Mouse (Mus musculus): ENCODE data around the gene Zfp579. TPM values are rescaled to one million over a fixed set of nuclear protein-coding genes. Genes with fewer than 3 reads are reported as not detected.
"Not testable (repeated sequence)": the region's sequence is repeated elsewhere in the genome, so short reads cannot be mapped to it uniquely, and the experiment has no call there.

Gene Zfp579
- polyA plus RNA-seq, 1 experiment from 2014 or later, result 31.3 TPM

DNA sequence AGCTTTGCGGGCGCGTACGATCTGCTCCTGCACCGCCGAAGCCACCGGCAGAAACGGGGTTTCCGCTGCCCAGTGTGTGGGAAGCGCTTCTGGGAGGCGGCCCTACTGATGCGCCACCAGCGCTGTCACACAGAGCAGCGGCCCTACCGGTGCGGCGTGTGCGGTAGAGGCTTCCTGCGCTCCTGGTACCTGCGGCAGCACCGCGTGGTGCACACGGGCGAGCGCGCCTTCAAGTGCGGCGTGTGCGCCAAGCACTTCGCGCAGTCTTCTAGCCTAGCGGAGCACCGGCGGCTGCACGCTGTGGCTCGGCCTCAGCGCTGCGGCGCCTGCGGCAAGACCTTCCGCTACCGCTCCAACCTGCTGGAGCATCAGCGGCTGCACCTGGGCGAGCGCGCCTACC lies 35.5 kb upstream of the Zfp579 start:
- peaks cover 94% of the 10 kb centered on the region for H3K36me3 ChIP-seq (ENCODE audit: insufficient read depth, low read length)
- WGBS, result 84% methylated on average over 46 of the region's 46 CpGs
- ATAC-seq (ENCODE audit: low FRiP score, low TSS enrichment), result 0 out of 2 replicates have a peak, but pooled peaks have one; percentile 4

DNA sequence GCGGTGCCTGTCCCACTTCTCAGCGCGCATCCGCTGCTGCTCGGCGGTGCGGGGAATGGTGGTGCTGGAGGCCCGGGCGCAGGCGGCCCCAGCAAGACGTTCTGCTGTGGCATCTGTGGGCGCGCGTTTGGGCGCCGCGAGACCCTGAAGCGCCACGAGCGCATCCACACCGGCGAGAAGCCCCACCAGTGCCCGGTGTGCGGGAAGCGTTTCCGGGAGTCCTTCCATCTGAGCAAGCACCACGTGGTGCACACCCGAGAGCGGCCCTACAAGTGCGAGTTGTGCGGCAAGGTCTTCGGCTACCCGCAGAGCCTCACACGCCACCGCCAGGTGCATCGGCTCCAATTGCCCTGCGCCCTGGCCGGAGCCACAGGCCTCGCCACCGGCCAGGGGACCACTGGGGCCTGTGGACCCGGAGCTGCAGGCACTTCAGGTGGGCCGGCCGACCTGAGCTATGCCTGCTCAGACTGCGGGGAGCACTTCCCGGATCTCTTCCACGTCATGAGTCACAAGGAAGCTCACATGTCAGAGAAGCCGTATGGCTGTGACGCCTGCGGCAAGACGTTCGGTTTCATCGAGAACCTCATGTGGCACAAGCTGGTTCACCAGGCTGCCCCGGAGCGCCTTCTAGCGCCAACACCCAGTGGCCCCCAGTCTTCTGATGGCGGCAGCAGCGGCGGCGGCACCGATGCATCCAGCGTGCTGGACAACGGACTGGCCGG lies 34.8 kb upstream of the Zfp579 start:
- Histone ChIP-seq H3K9ac (replicated peaks; ENCODE audit: low read length) (no peak overlapping the region), H3K4me1 (ENCODE audit: insufficient read depth, low read length) (no peaks in the 10 kb centered on the region), H3K27ac (ENCODE audit: low read length) (no peak overlapping the region), H3K4me2 (replicated peaks; ENCODE audit: low read depth, low read length) (no peak overlapping the region), H3K4me3 (ENCODE audit: low read length) (no peak overlapping the region), H3K9me3 (ENCODE audit: low read length) (peaks cover 46% of the 10 kb centered on the region), H3K27me3 (ENCODE audit: insufficient read depth, low read length) (no peaks in the 10 kb centered on the region), H3K36me3 (ENCODE audit: insufficient read depth, low read length) (peaks cover 92% of the 10 kb centered on the region)
- no peak for ATAC-seq (ENCODE audit: low FRiP score, low TSS enrichment)
- WGBS, result 83% methylated on average over 63 of the region's 63 CpGs

More for the DNA sequence above, 35.5 kb upstream of the Zfp579 start:
- Histone ChIP-seq H3K9me3 (ENCODE audit: low read length) (peaks cover 51% of the 10 kb centered on the region), H3K4me3 (ENCODE audit: low read length) (no peak overlapping the region), H3K27ac (ENCODE audit: low read length) (no peak overlapping the region), H3K4me2 (replicated peaks; ENCODE audit: low read depth, low read length) (no peak overlapping the region), H3K4me1 (ENCODE audit: insufficient read depth, low read length) (no peaks in the 10 kb centered on the region), H3K9ac (replicated peaks; ENCODE audit: low read length) (no peak overlapping the region), H3K27me3 (ENCODE audit: insufficient read depth, low read length) (no peaks in the 10 kb centered on the region)

- Histone ChIP-seq H3K36me3 (ENCODE audit: insufficient read depth, low read length) (peaks cover 84% of the 10 kb centered on the region), H3K27me3 (ENCODE audit: insufficient read depth, low read length) (no peaks in the 10 kb centered on the region), H3K27ac (ENCODE audit: low read length) (no peak overlapping the region), H3K4me3 (ENCODE audit: low read length) (no peak overlapping the region), H3K9me3 (ENCODE audit: low read length) (peaks cover 45% of the 10 kb centered on the region), H3K9ac (replicated peaks; ENCODE audit: low read length) (no peak overlapping the region), H3K4me2 (replicated peaks; ENCODE audit: low read depth, low read length) (no peak overlapping the region), H3K4me1 (ENCODE audit: insufficient read depth, low read length) (no peaks in the 10 kb centered on the region)
- ATAC-seq (ENCODE audit: low FRiP score, low TSS enrichment), result no peak
- 94% methylated on average over 21 of the region's 21 CpGs for WGBS
Measured at GRCm38 (mm10) chr7:5029946-5030345, 34.0 kb upstream of the Zfp579 start.

- Histone ChIP-seq H3K4me1 (ENCODE audit: insufficient read depth, low read length) (no peaks in the 10 kb centered on the region), H3K9me3 (ENCODE audit: low read length) (peaks cover 45% of the 10 kb centered on the region), H3K4me3 (ENCODE audit: low read length) (no peak overlapping the region), H3K36me3 (ENCODE audit: insufficient read depth, low read length) (peaks cover 84% of the 10 kb centered on the region), H3K4me2 (replicated peaks; ENCODE audit: low read depth, low read length) (no peak overlapping the region), H3K27me3 (ENCODE audit: insufficient read depth, low read length) (no peaks in the 10 kb centered on the region), H3K27ac (ENCODE audit: low read length) (no peak overlapping the region), H3K9ac (replicated peaks; ENCODE audit: low read length) (no peak overlapping the region)
- ATAC-seq (ENCODE audit: low FRiP score, low TSS enrichment), result no peak
- WGBS, result 95% methylated on average over 22 of the region's 22 CpGs
Measured at GRCm38 (mm10) chr7:5029543-5029942, 33.6 kb upstream of the Zfp579 start.

GRCm38 (mm10) chr7:5021197-5021596 lies 25.2 kb upstream of the Zfp579 start:
- 46% methylated on average over 5 of the region's 5 CpGs for WGBS
- H3K9me3 ChIP-seq (ENCODE audit: low read length), result no peaks in the 10 kb centered on the region

GRCm38 (mm10) chr7:5020685-5021084 lies 24.7 kb upstream of the Zfp579 start:
- ATAC-seq (ENCODE audit: low FRiP score, low TSS enrichment), result peak; percentile 13; the same call in 1 of the 2 replicates

More at GRCm38 (mm10) chr7:5021197-5021596, 25.2 kb upstream of the Zfp579 start:
- peaks cover 38% of the 10 kb centered on the region for H3K36me3 ChIP-seq (ENCODE audit: insufficient read depth, low read length)
- no peak for ATAC-seq (ENCODE audit: low FRiP score, low TSS enrichment)
- H3K27me3 ChIP-seq (ENCODE audit: insufficient read depth, low read length), result no peaks in the 10 kb centered on the region
- H3K4me2 ChIP-seq (replicated peaks; ENCODE audit: low read depth, low read length), result peak overlapping the region; percentile 80
- H3K9ac ChIP-seq (replicated peaks; ENCODE audit: low read length), result peak overlapping the region; percentile 95
- peaks cover 24% of the 10 kb centered on the region for H3K4me1 ChIP-seq (ENCODE audit: insufficient read depth, low read length)
- peak overlapping the region; percentile 97 for H3K27ac ChIP-seq (ENCODE audit: low read length)
- H3K4me3 ChIP-seq (ENCODE audit: low read length), result peak overlapping the region; percentile 85

DNA sequence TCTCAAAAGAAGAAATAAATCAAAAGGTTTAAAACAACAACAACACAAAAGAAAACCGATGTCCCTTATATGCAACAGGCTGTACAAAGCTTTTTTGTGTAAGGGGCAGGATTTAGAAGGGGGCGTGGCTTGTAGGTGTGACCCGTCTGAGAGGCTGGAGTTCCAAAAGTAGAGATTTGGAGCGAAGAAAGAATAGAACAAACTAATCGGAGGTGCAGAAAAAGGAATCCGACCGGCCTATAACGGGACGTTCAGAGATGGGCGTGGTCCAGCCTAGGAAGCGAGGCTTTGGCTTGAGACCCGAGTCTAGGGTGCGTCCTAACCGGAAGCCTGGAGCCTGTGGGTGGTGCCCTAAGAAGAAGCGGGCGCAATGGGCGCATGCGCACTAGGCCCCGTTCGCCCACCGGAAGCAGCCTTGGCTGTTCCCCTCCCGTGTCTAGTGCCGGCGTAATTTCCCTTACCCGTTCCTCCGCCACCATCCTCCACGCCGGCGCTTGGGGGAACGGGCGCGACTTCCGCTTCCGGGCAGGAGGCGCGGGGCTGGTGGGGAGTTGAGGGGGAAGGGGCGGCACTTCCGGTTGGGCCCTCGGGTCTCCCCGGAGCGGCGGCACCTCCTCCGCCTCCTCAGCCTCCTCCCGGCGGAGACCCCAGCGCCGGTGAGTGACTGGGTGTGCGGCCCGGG lies 24.2 kb upstream of the Zfp579 start, which contains the start of the genes Zfp865 and Ccdc106:
Zfp865 (plus strand) TSS at position 377 of the 682 bp plus-strand sequence.
Ccdc106 (plus strand) TSS at position 554 of the 682 bp plus-strand sequence.
- ATAC-seq (ENCODE audit: low FRiP score, low TSS enrichment), result peak; percentile 90
- Histone ChIP-seq H3K36me3 (ENCODE audit: insufficient read depth, low read length) (peaks cover 35% of the 10 kb centered on the region), H3K9ac (replicated peaks; ENCODE audit: low read length) (peak within 1 kb of the TSS; percentile 95), H3K9me3 (ENCODE audit: low read length) (no peaks in the 10 kb centered on the region), H3K4me2 (replicated peaks; ENCODE audit: low read depth, low read length) (peak within 1 kb of the TSS; percentile 80), H3K27ac (ENCODE audit: low read length) (peak within 1 kb of the TSS; percentile 97), H3K4me3 (ENCODE audit: low read length) (peak within 1 kb of the TSS; percentile 85), H3K4me1 (ENCODE audit: insufficient read depth, low read length) (peaks cover 29% of the 10 kb centered on the region), H3K27me3 (ENCODE audit: insufficient read depth, low read length) (no peaks in the 10 kb centered on the region)
- under 1% methylated on average over 49 of the region's 49 CpGs for WGBS

More at GRCm38 (mm10) chr7:5020685-5021084, 24.7 kb upstream of the Zfp579 start:
- WGBS, result under 1% methylated on average over 12 of the region's 15 CpGs
- Histone ChIP-seq H3K4me1 (ENCODE audit: insufficient read depth, low read length) (peaks cover 29% of the 10 kb centered on the region), H3K27ac (ENCODE audit: low read length) (peak overlapping the region; percentile 97), H3K9me3 (ENCODE audit: low read length) (no peaks in the 10 kb centered on the region), H3K4me3 (ENCODE audit: low read length) (peak overlapping the region; percentile 85), H3K36me3 (ENCODE audit: insufficient read depth, low read length) (peaks cover 35% of the 10 kb centered on the region), H3K9ac (replicated peaks; ENCODE audit: low read length) (peak overlapping the region; percentile 95), H3K4me2 (replicated peaks; ENCODE audit: low read depth, low read length) (peak overlapping the region; percentile 80), H3K27me3 (ENCODE audit: insufficient read depth, low read length) (no peaks in the 10 kb centered on the region)

DNA sequence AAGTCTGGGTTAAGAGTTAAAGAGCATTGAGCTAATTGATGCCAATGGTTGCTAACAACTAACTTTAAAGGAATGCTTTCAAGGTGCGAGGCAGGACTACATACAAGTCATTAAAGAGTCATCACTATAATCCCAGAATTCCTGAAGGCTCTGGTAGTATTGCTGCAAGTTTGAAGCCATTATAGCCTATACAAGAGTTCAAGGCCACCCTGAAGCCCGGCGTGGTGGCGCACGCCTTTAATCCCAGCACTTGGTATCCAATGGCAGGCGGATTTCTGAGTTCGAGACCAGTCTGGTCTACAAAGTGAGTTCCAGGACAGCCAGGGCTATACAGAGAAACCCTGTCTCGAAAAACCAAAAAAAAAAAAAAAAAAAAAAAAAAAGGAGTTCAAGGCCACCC lies 23.6 kb upstream of the Zfp579 start:
- H3K4me1 ChIP-seq (ENCODE audit: insufficient read depth, low read length), result peaks cover 29% of the 10 kb centered on the region
- peaks cover 31% of the 10 kb centered on the region for H3K36me3 ChIP-seq (ENCODE audit: insufficient read depth, low read length)

DNA sequence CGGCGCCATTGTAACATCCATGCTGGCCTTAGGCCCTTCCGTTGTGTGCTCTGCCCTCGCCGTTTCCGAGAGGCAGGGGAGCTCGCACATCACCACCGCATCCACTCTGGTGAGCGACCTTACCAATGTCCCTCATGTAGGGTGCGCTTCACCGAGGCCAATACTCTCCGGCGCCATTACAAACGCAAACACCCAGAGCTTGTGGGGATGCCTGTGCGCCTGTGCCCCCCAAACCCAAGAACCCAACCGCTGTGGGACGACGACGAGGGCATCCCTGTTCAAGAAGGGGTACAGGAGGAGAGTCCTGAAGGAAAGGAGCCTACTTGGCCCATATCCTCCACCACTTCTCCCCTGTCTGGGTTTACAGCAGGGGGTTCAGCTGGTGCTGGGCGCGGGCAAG lies 22.0 kb upstream of the Zfp579 start:
- Histone ChIP-seq H3K4me1 (ENCODE audit: insufficient read depth, low read length) (peaks cover 35% of the 10 kb centered on the region), H3K9ac (replicated peaks; ENCODE audit: low read length) (no peak overlapping the region), H3K27me3 (ENCODE audit: insufficient read depth, low read length) (no peaks in the 10 kb centered on the region), H3K27ac (ENCODE audit: low read length) (no peak overlapping the region), H3K9me3 (ENCODE audit: low read length) (no peaks in the 10 kb centered on the region), H3K4me3 (ENCODE audit: low read length) (no peak overlapping the region), H3K36me3 (ENCODE audit: insufficient read depth, low read length) (peaks cover 17% of the 10 kb centered on the region), H3K4me2 (replicated peaks; ENCODE audit: low read depth, low read length) (no peak overlapping the region)
- no peak for ATAC-seq (ENCODE audit: low FRiP score, low TSS enrichment)
- WGBS, result 96% methylated on average over 21 of the region's 21 CpGs

More for the DNA sequence above, 23.6 kb upstream of the Zfp579 start:
- WGBS, result 23% methylated on average over 8 of the region's 8 CpGs
- H3K4me3 ChIP-seq (ENCODE audit: low read length), result peak overlapping the region; percentile 85
- not testable (repeated sequence) for H3K27me3 ChIP-seq (ENCODE audit: insufficient read depth, low read length); H3K9me3 ChIP-seq (ENCODE audit: low read length); ATAC-seq (ENCODE audit: low FRiP score, low TSS enrichment)
- H3K9ac ChIP-seq (replicated peaks; ENCODE audit: low read length), result peak overlapping the region; percentile 95
- H3K27ac ChIP-seq (ENCODE audit: low read length), result peak overlapping the region; percentile 97
- H3K4me2 ChIP-seq (replicated peaks; ENCODE audit: low read depth, low read length), result peak overlapping the region; percentile 80
